Mouse (Mus musculus) spleen, adult 2 months (tissue): ENCODE measurements at regions not wholly inside any gene's neighbourhood (a gene's known extent, or its start where the extent isn't known, plus 50 kb on each side); places are given as distances from the start of the nearest gene placed in this dataset.
"Not testable (repeated sequence)": the region's sequence is repeated elsewhere in the genome, so short reads cannot be mapped to it uniquely, and the experiment has no call there.

Experiments used
- DNase-seq, 2 experiments: peaks; one replicate each; pipeline versions ENCODE4 v3.0.0 to v3.0.0-alpha.2; 2012 to 2021; ENCODE audit warnings: low spot score in 2 of 2, low read depth in 1 of 2
- H3K27ac ChIP-seq: fragments of 200-500 bp; 2 replicates; pipeline ENCODE4 v1.5.1; 2012; ENCODE audit warnings: low read length, inconsistent platforms; ENCODE audit not compliant: insufficient read depth
- H3K27me3 ChIP-seq: fragments of 200-500 bp; 2 replicates; pipeline ENCODE4 v1.6.1; 2012; ENCODE audit warnings: mild to moderate bottlenecking, moderate library complexity, low read length, inconsistent platforms; ENCODE audit not compliant: control insufficient read depth, insufficient read depth
- H3K36me3 ChIP-seq: fragments of 200-500 bp; 2 replicates; pipeline ENCODE4 v1.6.1; 2012; ENCODE audit warnings: mild to moderate bottlenecking, low read length, inconsistent platforms; ENCODE audit not compliant: control insufficient read depth, insufficient read depth
- H3K4me1 ChIP-seq: fragments of 200-500 bp; 2 replicates; pipeline ENCODE4 v1.6.1; 2011; ENCODE audit warnings: inconsistent platforms; ENCODE audit not compliant: control insufficient read depth, insufficient read depth, insufficient read length
- H3K4me3 ChIP-seq: fragments of 200-500 bp; 2 replicates; pipeline ENCODE4 v1.5.1; 2011; ENCODE audit warnings: mild to moderate bottlenecking, inconsistent platforms; ENCODE audit not compliant: insufficient read depth, insufficient read length; ENCODE audit errors: extremely low read depth
- CTCF ChIP-seq: fragments of 200-500 bp; IDR thresholded peaks from 2 replicates; pipeline ENCODE4 v1.5.1; 2011; ENCODE audit warnings: mild to moderate bottlenecking, inconsistent platforms; ENCODE audit not compliant: insufficient read depth, insufficient read length, insufficient replicate concordance; ENCODE audit errors: extremely low read depth
- POLR2A ChIP-seq: fragments of 200-500 bp; IDR thresholded peaks from 2 replicates; pipeline ENCODE4 v1.6.1; 2011; ENCODE audit warnings: low read depth, low read length, inconsistent platforms
- WGBS: fragments of 180-500 bp; shearing (Covaris S2); methylation state at CpG from one replicate; pipeline ENCODE4 v1.1.7; 2018; 5-methylcytosine and 5-hydroxymethylcytosine counted together

DNA sequence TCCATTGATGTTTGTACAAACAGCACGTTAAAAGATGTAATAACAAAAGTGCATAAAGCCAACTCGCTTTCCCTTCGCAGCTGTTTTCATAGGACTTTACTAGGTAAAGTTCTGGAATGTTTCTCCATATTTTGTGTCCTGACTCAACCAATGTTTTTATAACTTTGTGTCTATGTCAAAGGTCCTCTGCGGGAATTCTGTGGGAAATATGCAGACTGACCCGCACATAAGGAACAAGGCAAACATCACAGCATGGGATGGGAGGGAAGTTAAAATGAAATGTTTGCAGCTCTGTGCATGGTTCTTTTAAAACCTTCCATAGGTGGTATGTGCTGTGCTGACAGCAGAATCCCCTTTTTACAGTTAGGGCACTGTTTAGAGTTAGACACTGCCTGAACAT, 622.1 kb upstream of the Epha7 start:
- no peak for DNase-seq
- H3K4me1 ChIP-seq, result no peaks in the 10 kb centered on the region
- H3K27me3 ChIP-seq, result no peaks in the 10 kb centered on the region
- H3K36me3 ChIP-seq, result no peaks in the 10 kb centered on the region
- TF ChIP-seq POLR2A (no peak), CTCF (no peak)
- H3K27ac ChIP-seq, result no peak overlapping the region
- H3K4me3 ChIP-seq, result no peak overlapping the region
- WGBS, result 94% methylated on average over 5 of the region's 5 CpGs

DNA sequence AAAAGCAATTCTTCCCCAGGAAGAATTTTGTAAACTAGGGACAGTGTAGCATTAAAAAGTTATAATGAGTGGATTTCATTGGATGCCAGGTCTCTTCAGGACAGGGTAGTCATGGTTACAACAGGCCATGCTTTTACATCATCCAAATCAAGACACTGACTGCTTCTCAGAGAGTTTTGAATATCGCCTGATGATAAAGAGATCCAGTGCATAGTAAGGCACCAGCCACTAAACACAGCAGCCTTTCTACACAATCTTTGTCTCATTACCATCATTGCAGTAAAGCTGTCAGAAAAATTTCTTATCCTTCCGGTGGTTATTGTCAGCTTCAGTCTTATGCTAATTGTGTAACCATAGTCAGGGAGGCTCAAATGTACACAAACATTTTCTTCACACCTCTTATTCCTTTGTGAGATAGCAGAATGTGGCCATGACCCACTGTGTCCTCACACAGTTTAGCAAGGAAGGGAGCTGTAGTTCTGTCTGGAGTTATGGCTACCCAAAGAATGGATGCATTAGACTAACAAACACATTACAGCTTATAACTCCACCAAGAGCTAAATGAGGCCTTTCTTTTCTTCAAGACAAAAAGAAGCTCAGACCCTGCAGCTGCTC, 585.2 kb upstream of the Epha7 start:
- H3K27me3 ChIP-seq, result no peaks in the 10 kb centered on the region
- H3K4me1 ChIP-seq, result no peaks in the 10 kb centered on the region
- TF ChIP-seq CTCF (no peak), POLR2A (no peak)
- 86% methylated on average over 2 of the region's 2 CpGs for WGBS
- DNase-seq, result no peak
- H3K36me3 ChIP-seq, result no peaks in the 10 kb centered on the region
- H3K27ac ChIP-seq, result no peak overlapping the region
- no peak overlapping the region for H3K4me3 ChIP-seq

DNA sequence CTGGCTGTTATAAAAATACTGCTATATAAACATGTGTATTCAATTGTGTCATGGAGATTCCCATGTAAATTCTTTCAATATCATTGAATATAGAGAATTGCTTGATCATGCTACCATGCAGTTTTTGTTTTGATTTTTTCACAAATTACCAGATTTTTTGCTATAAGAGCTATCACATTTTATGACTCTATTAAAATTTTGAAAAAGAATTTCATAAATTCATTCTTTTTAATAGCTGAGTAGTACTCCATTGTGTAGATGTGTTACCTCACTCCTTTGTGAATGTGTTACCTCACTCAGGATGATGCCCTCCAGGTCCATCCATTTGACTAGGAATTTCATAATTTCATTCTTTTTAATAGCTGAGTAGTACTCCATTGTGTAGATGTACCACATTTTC, 577.4 kb upstream of the Epha7 start:
- H3K4me1 ChIP-seq, H3K4me3 ChIP-seq, H3K27ac ChIP-seq: not testable (repeated sequence)

DNA sequence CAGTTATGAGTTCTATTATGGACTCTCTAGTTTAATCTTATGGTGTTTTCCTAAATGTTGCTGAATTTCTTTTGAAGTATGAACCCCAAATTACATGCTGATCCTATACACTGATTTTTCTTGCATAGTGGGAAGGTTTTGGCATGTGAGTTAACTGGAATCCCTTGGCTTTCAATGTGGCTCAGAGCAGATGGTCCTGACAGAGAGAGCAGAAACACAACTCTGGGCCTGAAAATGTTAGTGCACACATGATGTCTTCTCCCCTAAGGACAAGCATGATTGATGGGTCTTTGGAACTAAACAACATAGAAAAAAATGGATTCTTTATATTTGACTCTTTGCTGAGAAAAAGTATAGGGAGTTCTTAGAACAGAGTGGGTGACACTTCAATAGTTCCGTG, 570.7 kb upstream of the Epha7 start:
- Histone ChIP-seq H3K4me3 (no peak overlapping the region), H3K27me3 (no peaks in the 10 kb centered on the region), H3K36me3 (no peaks in the 10 kb centered on the region), H3K27ac (no peak overlapping the region), H3K4me1 (no peaks in the 10 kb centered on the region)
- no peak for TF ChIP-seq CTCF
- no peak for TF ChIP-seq POLR2A
- DNase-seq, result no peak
- 93% methylated on average over 1 of the region's 1 CpGs for WGBS

More for the DNA sequence above, 577.4 kb upstream of the Epha7 start:
- H3K27me3 ChIP-seq, DNase-seq, H3K36me3 ChIP-seq: not testable (repeated sequence)
